Mouse (Mus musculus) splenic B cell, adult 2 months (primary cell): ENCODE measurements around the gene Pitpna.
"Not testable (repeated sequence)": the region's sequence is repeated elsewhere in the genome, so short reads cannot be mapped to it uniquely, and the experiment has no call there.

ENCODE experiments used
- DNase-seq: peaks from one replicate; pipeline ENCODE4 v3.0.0-alpha.2; 2011; ENCODE audit warnings: low read depth, low spot score
- H3K27me3 ChIP-seq: 2 replicates; pipeline ENCODE4 v1.6.1; 2012; ENCODE audit warnings: mild to moderate bottlenecking, low read length, moderate library complexity, mixed read lengths; ENCODE audit not compliant: control insufficient read depth, poor library complexity, insufficient read depth, severe bottlenecking
- H3K36me3 ChIP-seq: 2 replicates; pipeline ENCODE4 v1.6.1; 2012; ENCODE audit warnings: mild to moderate bottlenecking, low read length, moderate library complexity, mixed read lengths; ENCODE audit not compliant: control insufficient read depth, poor library complexity, insufficient read depth, severe bottlenecking

Pitpna gene

GRCm38 (mm10) chr11:75587493-75588284 lies at the start of gene Pitpna:
TSS of gene Pitpna (plus strand) at chr11:75588097.
- Histone ChIP-seq H3K36me3 (peaks cover 3% of the 10 kb centered on the region; the same call in 1 of the 2 replicates), H3K27me3 (no peaks in the 10 kb centered on the region)
- peak; percentile 97 for DNase-seq

- Histone ChIP-seq H3K27me3 (no peaks in the 10 kb centered on the region), H3K36me3 (0 out of 2 replicates have a peak, but pooled peaks cover 2% of the 10 kb centered on the region)
- no peak for DNase-seq
Observed at GRCm38 (mm10) chr11:75538184-75538969, 49.5 kb upstream of the Pitpna start.

GRCm38 (mm10) chr11:75538970-75539299 lies 49.0 kb upstream of the Pitpna start:
- Histone ChIP-seq H3K36me3 (0 out of 2 replicates have a peak, but pooled peaks cover 3% of the 10 kb centered on the region), H3K27me3 (no peaks in the 10 kb centered on the region)
- DNase-seq, result no peak

GRCm38 (mm10) chr11:75540209-75540608 lies 47.7 kb upstream of the Pitpna start:
- Histone ChIP-seq H3K36me3 (peaks cover 5% of the 10 kb centered on the region; the same call in 1 of the 2 replicates), H3K27me3 (no peaks in the 10 kb centered on the region)
- no peak for DNase-seq

GRCm38 (mm10) chr11:75540710-75541581 lies 47.0 kb upstream of the Pitpna start:
- DNase-seq, result peak; percentile 39
- H3K27me3 ChIP-seq, result no peaks in the 10 kb centered on the region

GRCm38 (mm10) chr11:75544713-75545112 lies 43.2 kb upstream of the Pitpna start:
- no peaks in the 10 kb centered on the region for H3K27me3 ChIP-seq
- H3K36me3 ChIP-seq, result peaks cover 10% of the 10 kb centered on the region
- no peak for DNase-seq

More at GRCm38 (mm10) chr11:75540710-75541581, 47.0 kb upstream of the Pitpna start:
- H3K36me3 ChIP-seq, result peaks cover 5% of the 10 kb centered on the region; the same call in 1 of the 2 replicates

- no peak for DNase-seq
- Histone ChIP-seq H3K36me3 (peaks cover 11% of the 10 kb centered on the region), H3K27me3 (no peaks in the 10 kb centered on the region)
Observed at GRCm38 (mm10) chr11:75546057-75546456, 41.8 kb upstream of the Pitpna start.

- peaks cover 10% of the 10 kb centered on the region for H3K36me3 ChIP-seq
- no peaks in the 10 kb centered on the region for H3K27me3 ChIP-seq
- DNase-seq, result no peak
Observed at GRCm38 (mm10) chr11:75549658-75550111, 38.2 kb upstream of the Pitpna start.

- no peak for DNase-seq
Observed at GRCm38 (mm10) chr11:75550200-75550946, 37.5 kb upstream of the Pitpna start.

GRCm38 (mm10) chr11:75551321-75551720 lies 36.6 kb upstream of the Pitpna start:
- no peak for DNase-seq
- Histone ChIP-seq H3K36me3 (peaks cover 8% of the 10 kb centered on the region), H3K27me3 (no peaks in the 10 kb centered on the region)

More at GRCm38 (mm10) chr11:75550200-75550946, 37.5 kb upstream of the Pitpna start:
- Histone ChIP-seq H3K36me3 (peaks cover 8% of the 10 kb centered on the region), H3K27me3 (no peaks in the 10 kb centered on the region)

- Histone ChIP-seq H3K36me3 (peaks cover 4% of the 10 kb centered on the region; the same call in 1 of the 2 replicates), H3K27me3 (no peaks in the 10 kb centered on the region)
- DNase-seq, result no peak
Observed at GRCm38 (mm10) chr11:75551961-75552441, 35.9 kb upstream of the Pitpna start.

GRCm38 (mm10) chr11:75552906-75553482 lies 34.9 kb upstream of the Pitpna start:
- Histone ChIP-seq H3K36me3 (peaks cover 5% of the 10 kb centered on the region), H3K27me3 (no peaks in the 10 kb centered on the region)
- no peak for DNase-seq

GRCm38 (mm10) chr11:75556006-75556405 lies 31.9 kb upstream of the Pitpna start:
- H3K36me3 ChIP-seq, DNase-seq: not testable (repeated sequence)

More at GRCm38 (mm10) chr11:75556006-75556405, 31.9 kb upstream of the Pitpna start:
- not testable (repeated sequence) for H3K27me3 ChIP-seq
